8 mouse cellular contexts compared by ENCODE assay signal in the genomic region with DNA sequence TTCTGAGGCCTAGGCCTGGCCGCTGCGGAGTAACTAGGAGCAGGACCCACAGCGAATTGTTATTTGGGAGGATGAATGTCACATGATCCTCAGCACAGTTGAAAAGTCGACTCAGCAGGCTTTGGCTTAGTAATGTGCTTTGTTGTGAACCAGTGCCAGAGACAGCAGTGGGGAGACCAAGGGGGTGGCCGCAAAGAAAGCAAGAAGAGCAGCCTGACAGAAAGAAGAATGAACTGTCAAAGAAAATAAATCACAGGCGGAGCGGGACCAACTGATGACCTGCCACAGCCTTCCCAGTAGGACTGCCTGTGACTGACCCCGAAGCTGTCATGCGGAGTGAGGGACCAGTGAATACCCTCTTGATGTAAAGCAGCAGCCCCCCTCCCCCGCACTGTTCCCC.
DNase-seq lines count a peak whose midpoint lies in the region; ATAC-seq and TF ChIP-seq lines count a peak whose summit lies in the region.

No protein-coding gene starts in this region.

- no peaks in the 10 kb centered on the region for H3K4me1 ChIP-seq in lung, embryonic 14.5 days (ENCODE audit: insufficient read depth)
- no peaks in the 10 kb centered on the region for H3K4me1 ChIP-seq in lung, adult 2 months (ENCODE audit: control insufficient read depth, insufficient read depth, low read length)
- peaks cover 6% of the 10 kb centered on the region; the same call in 1 of the 2 replicates for H3K4me1 ChIP-seq in forebrain, embryonic 11.5 days (replicated peaks; ENCODE audit: control insufficient read depth, insufficient read depth, low read length)
- 0 out of 2 replicates have a peak, but pooled peaks cover 9% of the 10 kb centered on the region for H3K4me1 ChIP-seq in kidney, embryonic 14.5 days (ENCODE audit: control insufficient read depth, insufficient read depth, low read length)
- peaks cover 8% of the 10 kb centered on the region; the same call in 1 of the 2 replicates for H3K4me1 ChIP-seq in midbrain, embryonic 14.5 days (ENCODE audit: control insufficient read depth, insufficient read depth, low read length)

- peak overlapping the region; percentile 72 for H3K27ac ChIP-seq in lung, embryonic 14.5 days (ENCODE audit: low read depth)
- no peak overlapping the region for H3K27ac ChIP-seq in forebrain, embryonic 11.5 days (ENCODE audit: low read depth, low read length)
- H3K27ac ChIP-seq in kidney, embryonic 14.5 days (ENCODE audit: low read depth, low read length) = peak overlapping the region; percentile 30; the same call in 1 of the 2 replicates
- peak overlapping the region; percentile 56 for H3K27ac ChIP-seq in midbrain, embryonic 14.5 days (replicated peaks; ENCODE audit: low read depth, low read length)

- TF ChIP-seq POLR2A in lung, adult 2 months (IDR thresholded peaks at IDR 0.05; ENCODE audit: borderline replicate concordance, extremely low read depth, low read depth, low read length) = no peak

- no peaks in the 10 kb centered on the region for H3K27me3 ChIP-seq in lung, embryonic 14.5 days (ENCODE audit: insufficient read depth, low read length)
- H3K27me3 ChIP-seq in forebrain, embryonic 11.5 days (ENCODE audit: control insufficient read depth, insufficient read depth, low read length) = no peaks in the 10 kb centered on the region
- H3K27me3 ChIP-seq in kidney, embryonic 14.5 days (ENCODE audit: control insufficient read depth, insufficient read depth, low read length) = no peaks in the 10 kb centered on the region
- H3K27me3 ChIP-seq in midbrain, embryonic 14.5 days (ENCODE audit: control insufficient read depth, insufficient read depth, low read length) = no peaks in the 10 kb centered on the region

- no peaks in the 10 kb centered on the region for H3K9me3 ChIP-seq in lung, embryonic 14.5 days (ENCODE audit: low read depth, low read length)
- no peaks in the 10 kb centered on the region for H3K9me3 ChIP-seq in forebrain, embryonic 11.5 days (ENCODE audit: control insufficient read depth, low read length)
- no peaks in the 10 kb centered on the region for H3K9me3 ChIP-seq in kidney, embryonic 14.5 days (ENCODE audit: control insufficient read depth, low read length)
- no peaks in the 10 kb centered on the region for H3K9me3 ChIP-seq in midbrain, embryonic 14.5 days (ENCODE audit: control insufficient read depth, low read length)

- no peak overlapping the region for H3K9ac ChIP-seq in lung, embryonic 14.5 days
- peak overlapping the region; percentile 27; the same call in 1 of the 2 replicates for H3K9ac ChIP-seq in forebrain, embryonic 11.5 days (ENCODE audit: low read length)
- H3K9ac ChIP-seq in kidney, embryonic 14.5 days (ENCODE audit: low read depth, low read length) = peak overlapping the region; percentile 12; the same call in 1 of the 2 replicates
- H3K9ac ChIP-seq in midbrain, embryonic 14.5 days (replicated peaks; ENCODE audit: low read length) = 0 out of 2 replicates have a peak overlapping the region, but pooled peaks have one; percentile 6

- H3K4me2 ChIP-seq in lung, embryonic 14.5 days = peak overlapping the region; percentile 29
- peak overlapping the region; percentile 37 for H3K4me2 ChIP-seq in forebrain, embryonic 11.5 days (ENCODE audit: low read depth, low read length, severe bottlenecking)
- H3K4me2 ChIP-seq in kidney, embryonic 14.5 days (replicated peaks; ENCODE audit: low read depth, low read length) = peak overlapping the region; percentile 28; the same call in 1 of the 2 replicates
- peak overlapping the region; percentile 44 for H3K4me2 ChIP-seq in midbrain, embryonic 14.5 days (ENCODE audit: low read length)

- peak; percentile 85 for DNase-seq in lung, embryonic 14.5 days
- no peak for DNase-seq in lung, adult 2 months
- no peak for DNase-seq in forebrain, embryonic 11.5 days (ENCODE audit: low spot score)
- peak; percentile 68 for DNase-seq in midbrain, embryonic 14.5 days
- DNase-seq in natural killer cell, adult 2 months (ENCODE audit: low spot score in 2 of 2) = no peak
- DNase-seq in layer of hippocampus, postnatal 25 days (ENCODE audit: extremely low spot score in 1 of 2, low spot score in 1 of 2) = no peak

- TF ChIP-seq CTCF in lung, embryonic 14.5 days (IDR thresholded peaks at IDR 0.05; ENCODE audit: low read depth) = no peak
- no peak for TF ChIP-seq CTCF in lung, adult 2 months (IDR thresholded peaks at IDR 0.05; ENCODE audit: insufficient read depth, low read length)

- WGBS in lung, embryonic 14.5 days = 12% methylated on average over 10 of the region's 10 CpGs
- WGBS in lung, adult 2 months = 43% methylated on average over 10 of the region's 10 CpGs
- WGBS in forebrain, embryonic 11.5 days = 6% methylated on average over 10 of the region's 10 CpGs
- 10% methylated on average over 10 of the region's 10 CpGs for WGBS in kidney, embryonic 14.5 days
- WGBS in midbrain, embryonic 14.5 days = 1% methylated on average over 10 of the region's 10 CpGs

- no peaks in the 10 kb centered on the region for H3K36me3 ChIP-seq in lung, embryonic 14.5 days (ENCODE audit: insufficient read depth)
- no peaks in the 10 kb centered on the region for H3K36me3 ChIP-seq in forebrain, embryonic 11.5 days (ENCODE audit: control insufficient read depth, insufficient read depth, low read length)
- H3K36me3 ChIP-seq in kidney, embryonic 14.5 days (ENCODE audit: control insufficient read depth, insufficient read depth, low read length) = no peaks in the 10 kb centered on the region
- no peaks in the 10 kb centered on the region for H3K36me3 ChIP-seq in midbrain, embryonic 14.5 days (ENCODE audit: control insufficient read depth, insufficient read depth, low read length)

- no peak overlapping the region for H3K4me3 ChIP-seq in lung, embryonic 14.5 days (ENCODE audit: low read depth, low read length)
- no peak overlapping the region for H3K4me3 ChIP-seq in lung, adult 2 months (replicated peaks; ENCODE audit: extremely low read depth, low read depth, low read length)
- H3K4me3 ChIP-seq in forebrain, embryonic 11.5 days (ENCODE audit: low read depth, low read length) = no peak overlapping the region
- H3K4me3 ChIP-seq in kidney, embryonic 14.5 days (ENCODE audit: low read length) = 0 out of 2 replicates have a peak overlapping the region, but pooled peaks have one; percentile 1
- H3K4me3 ChIP-seq in midbrain, embryonic 14.5 days (replicated peaks; ENCODE audit: low read depth, low read length) = 0 out of 2 replicates have a peak overlapping the region, but pooled peaks have one; percentile 10

- peak; percentile 93 for ATAC-seq in lung, embryonic 14.5 days (ENCODE audit: insufficient read depth)
- ATAC-seq in forebrain, embryonic 11.5 days (replicated peaks; ENCODE audit: low FRiP score) = peak; percentile 76; the same call in 1 of the 2 replicates
- ATAC-seq in kidney, embryonic 14.5 days (ENCODE audit: low FRiP score, low TSS enrichment) = peak; percentile 91
- ATAC-seq in midbrain, embryonic 14.5 days (ENCODE audit: low FRiP score, low TSS enrichment) = peak; percentile 84
- ATAC-seq in granulocyte monocyte progenitor cell, adult 5-6 weeks (replicated peaks; ENCODE audit: poor library complexity, severe bottlenecking) = no peak

Comparison
In these comparisons a context has a peak if more than half of its experiments do, and no peak if none do; other contexts are left out.
1. DNase-seq: peak in lung, embryonic 14.5 days (single experiment) and midbrain, embryonic 14.5 days (single experiment); none in lung, adult 2 months (single experiment), forebrain, embryonic 11.5 days (single experiment), natural killer cell, adult 2 months (0 of 2) and layer of hippocampus, postnatal 25 days (0 of 2).
2. H3K4me3 ChIP-seq: peak in kidney, embryonic 14.5 days (single experiment) and midbrain, embryonic 14.5 days (single experiment); none in lung, embryonic 14.5 days (single experiment), lung, adult 2 months (single experiment) and forebrain, embryonic 11.5 days (single experiment).
3. Peak in every context shown above with its lines, with median percentiles within 50 percentile points of each other: H3K4me2 ChIP-seq.